Mouse (Mus musculus) neural tube, embryonic 14.5 days (tissue): ENCODE measurements around the gene Dio1. TPM values are rescaled to one million over a fixed set of nuclear protein-coding genes. Genes with fewer than 3 reads are reported as not detected.
A peak's percentile ranks its signal among the peaks of the same experiment; 100 is the strongest.

Source experiments
- ATAC-seq: fragments of 200-750 bp; cut with Nextera tagmentation; 2 replicates; pipeline ENCODE4 v1.8.0; 2017; ENCODE audit warnings: low read depth, mild to moderate bottlenecking, moderate TSS enrichment, moderate library complexity
- H3K27ac ChIP-seq: fragments of 300-500 bp; sonication (generic); 2 replicates; pipeline ENCODE4 v1.5.1; 2014; ENCODE audit warnings: low read depth, mild to moderate bottlenecking, control low read depth, low read length, moderate library complexity, mixed read lengths
- H3K27me3 ChIP-seq: fragments of 300-500 bp; sonication (generic); 2 replicates; pipeline ENCODE4 v1.6.1; 2014; ENCODE audit warnings: low read length; ENCODE audit not compliant: control insufficient read depth, insufficient read depth
- H3K36me3 ChIP-seq: fragments of 300-500 bp; sonication (generic); 2 replicates; pipeline ENCODE4 v1.6.1; 2014; ENCODE audit warnings: low read length, mixed read lengths; ENCODE audit not compliant: control insufficient read depth, insufficient read depth
- H3K4me1 ChIP-seq: fragments of 300-500 bp; sonication (generic); 2 replicates; pipeline ENCODE4 v1.6.1; 2014; ENCODE audit warnings: low read length; ENCODE audit not compliant: control insufficient read depth, insufficient read depth
- H3K4me2 ChIP-seq: fragments of 300-500 bp; sonication (generic); 2 replicates; pipeline ENCODE4 v1.6.1; 2014; ENCODE audit warnings: mild to moderate bottlenecking, low read depth, low read length, control low read depth
- H3K4me3 ChIP-seq: fragments of 300-500 bp; sonication (generic); 2 replicates; pipeline ENCODE4 v1.5.1; 2014; ENCODE audit warnings: low read depth, low read length, control low read depth, mixed read lengths
- H3K9ac ChIP-seq: fragments of 300-500 bp; sonication (generic); replicated peaks from 2 replicates; pipeline ENCODE4 v1.6.1; 2014; ENCODE audit warnings: low read depth, mild to moderate bottlenecking, control low read depth, low read length, mixed read lengths
- H3K9me3 ChIP-seq: fragments of 300-500 bp; sonication (generic); 2 replicates; pipeline ENCODE4 v1.6.1; 2016; ENCODE audit warnings: low read length; ENCODE audit not compliant: control insufficient read depth
- whole genome bisulfite sequencing: fragments of 180-500 bp; shearing (Covaris S2); extraction: QIAGEN DNeasy Blood & Tissue Kit; methylation state at CpG from one replicate; pipeline ENCODE4 v1.1.7; 2014; 5-methylcytosine and 5-hydroxymethylcytosine counted together
- polyA plus RNA-seq: library from polyadenylated mRNA; unstranded; fragments of >200 nt; fragmentation: Nextera tagmentation; extraction: Ambion mirVana; gene quantifications from 2 replicates; pipeline ENCODE4 v1.2.1, GENCODE M21; 2014

Dio1 gene
- polyA plus RNA-seq, 1 experiment from 2014 or later, result not detected

GRCm38 (mm10) chr4:107313690-107314478 is 6.9 kb upstream of the Dio1 start, which contains the start of gene Yipf1:
Yipf1 (plus strand) TSS chr4:107314363.
- H3K9ac ChIP-seq, result peak within 1 kb of the TSS; percentile 67
- H3K4me1 ChIP-seq, result no peaks in the 10 kb centered on the region
- no peak within 1 kb of the TSS for H3K27ac ChIP-seq
- peak; percentile 92 for ATAC-seq
- no peaks in the 10 kb centered on the region for H3K27me3 ChIP-seq
- 1% methylated on average over 29 of the region's 29 CpGs for WGBS
- H3K4me3 ChIP-seq, result peak within 1 kb of the TSS; percentile 65
- H3K4me2 ChIP-seq, result peak within 1 kb of the TSS; percentile 48
- H3K36me3 ChIP-seq, result 0 out of 2 replicates have a peak, but pooled peaks cover 3% of the 10 kb centered on the region
- H3K9me3 ChIP-seq, result no peaks in the 10 kb centered on the region

GRCm38 (mm10) chr4:107303531-107303930 is 3.4 kb downstream of the Dio1 start:
- no peak overlapping the region for H3K4me3 ChIP-seq
- no peak overlapping the region for H3K9ac ChIP-seq
- H3K4me1 ChIP-seq, result no peaks in the 10 kb centered on the region
- 71% methylated on average over 3 of the region's 3 CpGs for WGBS
- H3K4me2 ChIP-seq, result no peak overlapping the region
- no peaks in the 10 kb centered on the region for H3K36me3 ChIP-seq
- no peak overlapping the region for H3K27ac ChIP-seq
- H3K9me3 ChIP-seq, result no peaks in the 10 kb centered on the region
- no peaks in the 10 kb centered on the region for H3K27me3 ChIP-seq
- no peak for ATAC-seq

- no peak overlapping the region for H3K4me2 ChIP-seq
- no peak overlapping the region for H3K4me3 ChIP-seq
- no peaks in the 10 kb centered on the region for H3K9me3 ChIP-seq
- H3K36me3 ChIP-seq, result no peaks in the 10 kb centered on the region
- H3K4me1 ChIP-seq, result no peaks in the 10 kb centered on the region
- 87% methylated on average over 4 of the region's 4 CpGs for WGBS
- H3K27ac ChIP-seq, result no peak overlapping the region
- no peaks in the 10 kb centered on the region for H3K27me3 ChIP-seq
- H3K9ac ChIP-seq, result no peak overlapping the region
- ATAC-seq, result no peak
Observed at GRCm38 (mm10) chr4:107302832-107303231, 4.1 kb downstream of the Dio1 start.

GRCm38 (mm10) chr4:107302221-107302620 is 4.7 kb downstream of the Dio1 start:
- Histone ChIP-seq H3K4me2 (no peak overlapping the region), H3K4me1 (no peaks in the 10 kb centered on the region), H3K27ac (no peak overlapping the region), H3K4me3 (no peak overlapping the region), H3K9me3 (no peaks in the 10 kb centered on the region), H3K36me3 (no peaks in the 10 kb centered on the region), H3K9ac (no peak overlapping the region), H3K27me3 (no peaks in the 10 kb centered on the region)
- 91% methylated on average over 9 of the region's 9 CpGs for WGBS
- no peak for ATAC-seq

GRCm38 (mm10) chr4:107300902-107301555 is 5.9 kb downstream of the Dio1 start:
- Histone ChIP-seq H3K4me3 (no peak overlapping the region), H3K9ac (no peak overlapping the region), H3K27me3 (no peaks in the 10 kb centered on the region), H3K36me3 (no peaks in the 10 kb centered on the region), H3K9me3 (no peaks in the 10 kb centered on the region), H3K4me2 (no peak overlapping the region), H3K27ac (no peak overlapping the region), H3K4me1 (no peaks in the 10 kb centered on the region)
- ATAC-seq, result no peak
- WGBS, result 100% methylated on average over 1 of the region's 1 CpGs

- H3K27ac ChIP-seq, result no peak overlapping the region
- 81% methylated on average over 4 of the region's 4 CpGs for WGBS
- no peak overlapping the region for H3K4me2 ChIP-seq
- H3K9me3 ChIP-seq, result no peaks in the 10 kb centered on the region
- no peaks in the 10 kb centered on the region for H3K27me3 ChIP-seq
- ATAC-seq, result no peak
- no peak overlapping the region for H3K9ac ChIP-seq
- no peak overlapping the region for H3K4me3 ChIP-seq
- H3K36me3 ChIP-seq, result no peaks in the 10 kb centered on the region
- no peaks in the 10 kb centered on the region for H3K4me1 ChIP-seq
Observed at GRCm38 (mm10) chr4:107300371-107300770, 6.6 kb downstream of the Dio1 start.

- no peaks in the 10 kb centered on the region for H3K27me3 ChIP-seq
- no peaks in the 10 kb centered on the region for H3K4me1 ChIP-seq
- no peak overlapping the region for H3K4me2 ChIP-seq
- no peak overlapping the region for H3K27ac ChIP-seq
- WGBS, result 84% methylated on average over 7 of the region's 7 CpGs
- no peaks in the 10 kb centered on the region for H3K9me3 ChIP-seq
- no peak overlapping the region for H3K4me3 ChIP-seq
- ATAC-seq, result no peak
- no peak overlapping the region for H3K9ac ChIP-seq
- H3K36me3 ChIP-seq, result no peaks in the 10 kb centered on the region
Observed at GRCm38 (mm10) chr4:107299779-107300340, 7.1 kb downstream of the Dio1 start.

GRCm38 (mm10) chr4:107298071-107298606 is 8.8 kb downstream of the Dio1 start:
- Histone ChIP-seq H3K27ac (no peak overlapping the region), H3K36me3 (no peaks in the 10 kb centered on the region), H3K9me3 (no peaks in the 10 kb centered on the region), H3K4me2 (no peak overlapping the region), H3K4me1 (no peaks in the 10 kb centered on the region), H3K4me3 (no peak overlapping the region), H3K9ac (no peak overlapping the region), H3K27me3 (no peaks in the 10 kb centered on the region)
- ATAC-seq, result no peak
- 86% methylated on average over 8 of the region's 8 CpGs for WGBS

GRCm38 (mm10) chr4:107292273-107292662 is 14.7 kb downstream of the Dio1 start:
- no peak for ATAC-seq
- no peaks in the 10 kb centered on the region for H3K9me3 ChIP-seq
- WGBS, result 38% methylated on average over 4 of the region's 4 CpGs
- H3K27me3 ChIP-seq, result no peaks in the 10 kb centered on the region
- no peak overlapping the region for H3K27ac ChIP-seq
- no peak overlapping the region for H3K4me3 ChIP-seq
- H3K9ac ChIP-seq, result no peak overlapping the region
- H3K4me2 ChIP-seq, result no peak overlapping the region
- H3K36me3 ChIP-seq, result no peaks in the 10 kb centered on the region
- H3K4me1 ChIP-seq, result no peaks in the 10 kb centered on the region
